Mouse (Mus musculus): ENCODE measurements around the gene Mcm5.

GRCm38 (mm10) chr8:75078851-75079250 lies 30.5 kb upstream of the Mcm5 start:
- TF ChIP-seq CTCF (IDR thresholded peaks at IDR 0.05; ENCODE audit: low read depth, low read length) (no peak), GATA1 (IDR thresholded peaks at IDR 0.05; ENCODE audit: borderline replicate concordance, low read length) (no peak)

All from G1E (cell line).